Mouse (Mus musculus): ENCODE measurements around the gene Mfng. TPM values are rescaled to one million over a fixed set of nuclear protein-coding genes. Genes with fewer than 3 reads are reported as not detected.

The Mfng gene
- polyA plus RNA-seq (2014; fragmentation: Illumina TruSeq; extraction: RNeasy Lipid Tissue Mini Kit (QIAGEN cat#74804); ENCODE audit: low read depth, low replicate concordance): not detected

GRCm38 (mm10) chr15:78773290-78773729 lies at the start of gene Mfng:
TSS of gene Mfng (minus strand) at chr15:78773475.

GRCm38 (mm10) chr15:78802776-78803391 lies 29.6 kb upstream of the Mfng start, which contains the start of gene Card10:
TSS of gene Card10 (minus strand) at chr15:78803042.

GRCm38 (mm10) chr15:78718290-78719250 lies 54.7 kb downstream of the Mfng start, which contains the start of gene Elfn2:
TSS of gene Elfn2 (minus strand) at chr15:78718771.

Other genes with a start within 250 kb of the Mfng start
- gene C1qtnf6, start 242.1 kb downstream of the Mfng start, polyA plus RNA-seq (2014; fragmentation: Illumina TruSeq; extraction: RNeasy Lipid Tissue Mini Kit (QIAGEN cat#74804); ENCODE audit: low read depth, low replicate concordance): 1.6 TPM
- not detected for gene Sstr3, start 228.8 kb downstream of the Mfng start, polyA plus RNA-seq (2014; fragmentation: Illumina TruSeq; extraction: RNeasy Lipid Tissue Mini Kit (QIAGEN cat#74804); ENCODE audit: low read depth, low replicate concordance)
- 0.34 TPM for gene Rac2, start 200.7 kb downstream of the Mfng start, polyA plus RNA-seq (2014; fragmentation: Illumina TruSeq; extraction: RNeasy Lipid Tissue Mini Kit (QIAGEN cat#74804); ENCODE audit: low read depth, low replicate concordance)
- 0.32 TPM for gene Cyth4, start 176.4 kb downstream of the Mfng start, polyA plus RNA-seq (2014; fragmentation: Illumina TruSeq; extraction: RNeasy Lipid Tissue Mini Kit (QIAGEN cat#74804); ENCODE audit: low read depth, low replicate concordance)
- 0.27 TPM for gene Elfn2, start 54.7 kb downstream of the Mfng start, polyA plus RNA-seq (2014; fragmentation: Illumina TruSeq; extraction: RNeasy Lipid Tissue Mini Kit (QIAGEN cat#74804); ENCODE audit: low read depth, low replicate concordance)
- gene Card10, start 29.6 kb upstream of the Mfng start, polyA plus RNA-seq (2014; fragmentation: Illumina TruSeq; extraction: RNeasy Lipid Tissue Mini Kit (QIAGEN cat#74804); ENCODE audit: low read depth, low replicate concordance): 0.15 TPM
- 0.07 TPM for gene Cdc42ep1, start 69.1 kb upstream of the Mfng start, polyA plus RNA-seq (2014; fragmentation: Illumina TruSeq; extraction: RNeasy Lipid Tissue Mini Kit (QIAGEN cat#74804); ENCODE audit: low read depth, low replicate concordance)
- gene Lgals2, start 82.1 kb upstream of the Mfng start, polyA plus RNA-seq (2014; fragmentation: Illumina TruSeq; extraction: RNeasy Lipid Tissue Mini Kit (QIAGEN cat#74804); ENCODE audit: low read depth, low replicate concordance): 0.45 TPM
- 3.3 TPM for gene Gga1, start 103.7 kb upstream of the Mfng start, polyA plus RNA-seq (2014; fragmentation: Illumina TruSeq; extraction: RNeasy Lipid Tissue Mini Kit (QIAGEN cat#74804); ENCODE audit: low read depth, low replicate concordance)
- gene Gm49510, start 126.2 kb upstream of the Mfng start, polyA plus RNA-seq (2014; fragmentation: Illumina TruSeq; extraction: RNeasy Lipid Tissue Mini Kit (QIAGEN cat#74804); ENCODE audit: low read depth, low replicate concordance): not detected
- not detected for gene Sh3bp1, start 126.3 kb upstream of the Mfng start, polyA plus RNA-seq (2014; fragmentation: Illumina TruSeq; extraction: RNeasy Lipid Tissue Mini Kit (QIAGEN cat#74804); ENCODE audit: low read depth, low replicate concordance)
- gene Pdxp, start 140.4 kb upstream of the Mfng start, polyA plus RNA-seq (2014; fragmentation: Illumina TruSeq; extraction: RNeasy Lipid Tissue Mini Kit (QIAGEN cat#74804); ENCODE audit: low read depth, low replicate concordance): 0.49 TPM
- 5.7 TPM for gene Lgals1, start 153.2 kb upstream of the Mfng start, polyA plus RNA-seq (2014; fragmentation: Illumina TruSeq; extraction: RNeasy Lipid Tissue Mini Kit (QIAGEN cat#74804); ENCODE audit: low read depth, low replicate concordance)
- 13.6 TPM for gene Nol12, start 161.5 kb upstream of the Mfng start, polyA plus RNA-seq (2014; fragmentation: Illumina TruSeq; extraction: RNeasy Lipid Tissue Mini Kit (QIAGEN cat#74804); ENCODE audit: low read depth, low replicate concordance)
- gene Triobp, start 174.2 kb upstream of the Mfng start, polyA plus RNA-seq (2014; fragmentation: Illumina TruSeq; extraction: RNeasy Lipid Tissue Mini Kit (QIAGEN cat#74804); ENCODE audit: low read depth, low replicate concordance): 0.59 TPM

All from testis, adult 10 weeks (tissue).